ENCODE assay signal across 25 mouse cellular contexts in the genomic region with DNA sequence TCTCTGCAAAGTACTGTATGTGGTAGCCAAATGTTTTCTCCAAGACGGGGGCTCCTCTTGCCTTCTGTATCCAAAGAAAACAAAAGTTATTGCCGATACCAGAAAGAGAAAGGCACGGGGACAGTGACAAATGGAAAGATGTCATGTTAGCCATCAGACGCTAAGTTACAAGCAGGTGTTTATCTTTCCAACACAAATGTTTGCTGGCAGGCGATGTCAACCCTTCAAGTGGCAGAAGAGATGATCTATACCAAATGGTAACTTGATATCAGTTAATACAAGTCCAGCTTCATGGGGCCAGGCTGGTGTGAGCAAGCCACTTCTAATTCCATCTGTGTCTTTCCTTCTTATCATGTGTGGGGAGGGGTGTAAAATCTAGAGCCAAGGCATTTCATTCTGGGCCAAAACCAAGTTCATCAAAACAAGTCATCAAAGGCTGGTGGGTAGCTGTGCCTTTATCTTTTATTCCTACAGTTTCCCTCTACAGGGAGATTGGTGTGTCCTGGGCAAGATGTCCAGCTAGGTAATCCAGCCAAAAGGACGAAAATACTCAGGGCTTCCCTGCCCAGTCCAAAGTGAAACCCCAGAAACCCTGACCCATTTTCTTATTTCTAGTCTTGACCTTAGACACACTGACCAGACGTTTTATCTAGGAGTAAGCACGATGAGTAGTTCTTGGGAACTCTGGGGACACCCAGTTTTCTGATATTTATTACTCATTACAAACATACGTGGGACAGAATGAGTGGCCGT. TPM values are rescaled to one million over a fixed set of nuclear protein-coding genes. Genes with fewer than 3 reads are reported as not detected.
DNase-seq lines count a peak whose midpoint lies in the region; ATAC-seq lines count a peak whose summit lies in the region.
"Had no signal": no experiment of that assay in that cellular context is flagged by ENCODE, and none has a peak within 500 bp of the region (broad histone marks: within the 10 kb centered on the region; RNA-seq: fewer than 3 reads in every experiment).

No protein-coding gene starts in this region.

- no peak for ATAC-seq in heart, embryonic 14.5 days (ENCODE audit: insufficient number of reproducible peaks, insufficient read depth, low FRiP score, low read depth)
- ATAC-seq in erythroid progenitor cell, adult 5-6 weeks (replicated peaks; ENCODE audit: low FRiP score, poor library complexity, severe bottlenecking), result peak; percentile 71
- ATAC-seq in megakaryocyte progenitor cell, adult 5-6 weeks (replicated peaks; ENCODE audit: poor library complexity), result peak; percentile 83
- ATAC-seq: forebrain, embryonic 14.5 days; inflammation-experienced regulatory T-cells, adult 6 months; midbrain, embryonic 16.5 days had no signal

- no peak overlapping the region for H3K9ac ChIP-seq in heart, embryonic 14.5 days (ENCODE audit: low read length)
- H3K9ac ChIP-seq: hindbrain, embryonic 12.5 days; limb, embryonic 15.5 days had no signal

- peak overlapping the region; percentile 31; the same call in 1 of the 2 replicates for H3K4me2 ChIP-seq in heart, embryonic 14.5 days (ENCODE audit: low read length)
- H3K4me2 ChIP-seq: hindbrain, embryonic 12.5 days; limb, embryonic 15.5 days had no signal

- H3K27ac ChIP-seq in heart, embryonic 14.5 days (replicated peaks in 1 of 2; ENCODE audit: control insufficient read depth in 1 of 2, insufficient read depth in 1 of 2, low read depth in 2 of 2, low read length in 2 of 2), result no peak overlapping the region
- H3K27ac ChIP-seq: hindbrain, embryonic 12.5 days had no signal

- H3K27me3 ChIP-seq in heart, embryonic 14.5 days (ENCODE audit: control insufficient read depth, insufficient read depth, low read length), result no peaks in the 10 kb centered on the region
- H3K27me3 ChIP-seq: hindbrain, embryonic 12.5 days; limb, embryonic 15.5 days had no signal

- H3K9me3 ChIP-seq in heart, embryonic 14.5 days (ENCODE audit: control insufficient read depth, low read length), result no peaks in the 10 kb centered on the region
- H3K9me3 ChIP-seq: hindbrain, embryonic 12.5 days; limb, embryonic 15.5 days; megakaryocyte, embryonic 14.5 days had no signal

- H3K4me1 ChIP-seq in heart, embryonic 14.5 days (ENCODE audit: control insufficient read depth in 2 of 2, insufficient read depth in 2 of 2, low read length in 2 of 2), result peaks cover 11 to 22% of the 10 kb centered on the region in 2 experiments
- H3K4me1 ChIP-seq: limb, embryonic 15.5 days; megakaryocyte, embryonic 14.5 days had no signal

- DNase-seq in heart, adult 8-10 months (ENCODE audit: low spot score), result no peak
- peak; percentile 49 for DNase-seq in adipocyte (ENCODE audit: low spot score)
- no peak for DNase-seq in embryo, embryonic 11 days
- DNase-seq in retina, embryonic 14.5 days (ENCODE audit: low spot score), result no peak
- DNase-seq in kidney, postnatal 36 days, result no peak
- DNase-seq: adrenal gland, postnatal 25 days; B cell, adult 2 months; cerebellum, adult 2 months; cerebellum, postnatal 36 days; heart, postnatal 14 days; kidney, adult 8-10 months; kidney, postnatal 14 days; lung, postnatal 14 days; right cerebral cortex, postnatal 25 days had no signal

- H3K36me3 ChIP-seq in heart, embryonic 14.5 days (ENCODE audit: control insufficient read depth, insufficient read depth, low read length), result no peaks in the 10 kb centered on the region
- H3K36me3 ChIP-seq: hindbrain, embryonic 12.5 days; limb, embryonic 15.5 days had no signal

- H3K4me3 ChIP-seq in heart, embryonic 14.5 days (ENCODE audit: control insufficient read depth in 1 of 2, insufficient read depth in 1 of 2, low read depth in 1 of 2, low read length in 2 of 2), result no peak overlapping the region
- H3K4me3 ChIP-seq: erythroblast, embryonic 14.5 days; hindbrain, embryonic 12.5 days; limb, embryonic 15.5 days; megakaryocyte, embryonic 14.5 days had no signal

- WGBS in heart, embryonic 14.5 days, result 45% methylated on average over 10 of the region's 10 CpGs

RNA-seq across cellular contexts. Expression of a gene that starts 52.8 kb away (rescaled TPM):
- 0.22 and 0.34 TPM in 2 replicates for polyA plus RNA-seq in heart, embryonic 14.5 days (2014; fragmentation: Nextera tagmentation; extraction: Ambion mirVana)
- not detected for total RNA-seq in heart, adult 8-10 months (2022)
- 0.42 TPM in 1 of 2 replicates, not detected in the other for total RNA-seq in erythroid progenitor cell, adult 5-6 weeks (2015; ENCODE audit: low replicate concordance)
- 0.13 and 0.91 TPM in 2 replicates for total RNA-seq in erythroid progenitor cell, adult 5-6 weeks (2017; ENCODE audit: low replicate concordance)
- total RNA-seq in megakaryocyte progenitor cell, adult 5-6 weeks (2015), result 5.4 and 6.2 TPM in 2 replicates
- 4.9 and 8.4 TPM in 2 replicates for total RNA-seq in megakaryocyte progenitor cell, adult 5-6 weeks (2017)
- polyA plus RNA-seq: embryonic facial prominence, embryonic 11.5 days; erythroblast, embryonic 14.5 days; hindbrain, embryonic 12.5 days had no signal
